ENCODE assay signal across 13 mouse cellular contexts in the genomic region with DNA sequence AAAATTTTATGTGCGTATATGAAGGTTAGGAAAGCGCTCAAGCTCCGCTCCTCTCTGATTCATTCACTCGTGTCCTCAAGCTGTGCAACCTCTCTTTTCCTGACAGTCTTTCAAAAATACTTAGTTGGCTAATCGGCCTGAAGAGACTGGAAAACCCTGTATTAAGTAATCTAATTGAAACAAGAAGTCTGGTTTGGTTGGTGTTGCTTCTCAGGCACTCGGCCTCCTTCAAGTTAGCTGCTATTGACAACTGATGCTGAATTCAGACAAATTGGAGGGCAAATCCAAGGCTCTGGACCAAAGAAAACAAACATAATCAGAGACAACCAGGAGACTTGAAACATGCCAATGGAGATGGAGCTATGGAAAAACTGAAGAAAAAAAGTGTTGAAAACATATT.
"Had no signal": no experiment of that assay in that cellular context is flagged by ENCODE, and none has a peak within 500 bp of the region (broad histone marks: within the 10 kb centered on the region; RNA-seq: fewer than 3 reads in every experiment).

No protein-coding gene starts in this region.

- DNase-seq: gastrocnemius, postnatal 14 days; gastrocnemius, postnatal 36 days; heart, adult 18-20 months; heart, postnatal 14 days; heart, postnatal 36 days; kidney, adult 11 months; kidney, adult 2 months; kidney, adult 9 months; kidney, postnatal 14 days; kidney, postnatal 36 days; layer of hippocampus, adult 9-11 months; layer of hippocampus, postnatal 36 days; left cerebral cortex, postnatal 4 days had no signal
